In genomic region chr1:75217893-75218226, GRCm38 (mm10) we compare ENCODE assay signal across 8 mouse cellular contexts. TPM values are rescaled to one million over a fixed set of nuclear protein-coding genes. Genes with fewer than 3 reads are reported as not detected.
DNase-seq lines count a peak whose midpoint lies in the region; ATAC-seq and TF ChIP-seq lines count a peak whose summit lies in the region.

No protein-coding gene starts in this region.

- H3K4me1 ChIP-seq in heart, adult 2 months (ENCODE audit: control insufficient read depth, insufficient read depth, low read length): peaks cover 5% of the 10 kb centered on the region
- peaks cover 46% of the 10 kb centered on the region for H3K4me1 ChIP-seq in liver, embryonic 11.5 days (replicated peaks; ENCODE audit: control insufficient read depth, insufficient read depth, low read length)

- no peak for TF ChIP-seq EP300 in heart, adult 2 months (IDR thresholded peaks at IDR 0.05; ENCODE audit: insufficient read depth, low read depth, low read length)

- H3K4me2 ChIP-seq in liver, embryonic 11.5 days: peak overlapping the region; percentile 100

- no peak for TF ChIP-seq CTCF in heart, adult 2 months (IDR thresholded peaks at IDR 0.05)

- peaks cover 14% of the 10 kb centered on the region for H3K36me3 ChIP-seq in heart, adult 2 months (ENCODE audit: control insufficient read depth, insufficient read depth, low read length)
- H3K36me3 ChIP-seq in liver, embryonic 11.5 days (ENCODE audit: control insufficient read depth, insufficient read depth, low read length): peaks cover 28% of the 10 kb centered on the region

- peak overlapping the region; percentile 78 for H3K9ac ChIP-seq in heart, adult 2 months (ENCODE audit: low read depth, low read length)
- H3K9ac ChIP-seq in liver, embryonic 11.5 days (ENCODE audit: low read depth, low read length): peak overlapping the region; percentile 69

- no peak for TF ChIP-seq POLR2A in heart, adult 2 months (IDR thresholded peaks at IDR 0.05; ENCODE audit: insufficient read depth, low read depth, low read length)

- WGBS in heart, adult 2 months: 3% methylated on average over 6 of the region's 6 CpGs
- WGBS in liver, embryonic 11.5 days: 1% methylated on average over 6 of the region's 6 CpGs

- no peaks in the 10 kb centered on the region for H3K27me3 ChIP-seq in heart, adult 2 months (ENCODE audit: control insufficient read depth, insufficient read depth, low read length)
- peaks cover 20% of the 10 kb centered on the region for H3K27me3 ChIP-seq in liver, embryonic 11.5 days (replicated peaks; ENCODE audit: control insufficient read depth, insufficient read depth, low read length)

- peak overlapping the region; percentile 62 for H3K4me3 ChIP-seq in heart, adult 2 months
- H3K4me3 ChIP-seq in liver, embryonic 11.5 days (ENCODE audit: low read depth, low read length): peak overlapping the region; percentile 75

- no peaks in the 10 kb centered on the region for H3K79me2 ChIP-seq in heart, adult 2 months (replicated peaks; ENCODE audit: control insufficient read depth, insufficient read depth, low read length)

- 0 out of 2 replicates have a peak, but pooled peaks have one; percentile 11 for ATAC-seq in erythroblast, adult 5-6 weeks (replicated peaks; ENCODE audit: low FRiP score, poor library complexity, severe bottlenecking)
- no peak for ATAC-seq in liver, embryonic 11.5 days (replicated peaks; ENCODE audit: low FRiP score)

- intact Hi-C loops in heart, adult 2 months (cut with DNase I): loop anchor here (1.0 kb wide), 1 partner anchor 18 kb away; the partner anchor contains the start of gene Dnajb2
- intact Hi-C loops in heart, postnatal 25 days (cut with DNase I): loop anchor here (2.0 kb wide), 1 partner anchor 15 kb away; the partner anchor contains the start of gene A630095N17Rik

- no peaks in the 10 kb centered on the region for H3K9me3 ChIP-seq in liver, embryonic 11.5 days (ENCODE audit: control insufficient read depth, low read length)

- peak overlapping the region; percentile 88 for H3K27ac ChIP-seq in heart, adult 2 months
- peak overlapping the region; percentile 63 for H3K27ac ChIP-seq in liver, embryonic 11.5 days (ENCODE audit: low read depth, low read length)

- DNase-seq in heart, adult 2 months: peak in 1 of 2 experiments; percentile 23
- DNase-seq in heart, postnatal 25 days (ENCODE audit: low spot score): no peak
- DNase-seq in 416B (ENCODE audit: low read depth): peak; percentile 39
- no peak for DNase-seq in liver, embryonic 11.5 days (ENCODE audit: low spot score)
- DNase-seq in ovary, postnatal 14 days (ENCODE audit: low spot score): no peak
- DNase-seq in embryo, embryonic 10.5 days (ENCODE audit: low spot score): no peak
- DNase-seq in adipocyte (ENCODE audit: low spot score): no peak

RNA-seq across cellular contexts. Expression of gene Tuba4a, which starts 1.8 kb away (rescaled TPM):
- total RNA-seq in heart, adult 2 months (2021): 100 to 1,000 TPM; 973 to 976 TPM
- 781 and 842 TPM in 2 replicates for polyA plus RNA-seq in heart, adult 2 months (2012; rRNA removed)
- 1,000 to 10,000 TPM; 1,036 to 1,088 TPM for total RNA-seq in heart, postnatal 25 days (2021)
- total RNA-seq in erythroblast, adult 5-6 weeks (2015; ENCODE audit: low replicate concordance): 433 and 471 TPM in 2 replicates
- total RNA-seq in erythroblast, adult 5-6 weeks (2017; ENCODE audit: low replicate concordance): 280 and 368 TPM in 2 replicates
- polyA plus RNA-seq in liver, embryonic 11.5 days (2014; fragmentation: Nextera tagmentation; extraction: Ambion mirVana): 282 and 298 TPM in 2 replicates

RNA-seq across cellular contexts. Expression of gene Stk16, which starts 7.2 kb away (rescaled TPM):
- 10 to 100 TPM; 42.4 to 42.5 TPM for total RNA-seq in heart, adult 2 months (2021)
- 68.3 and 82.0 TPM in 2 replicates for polyA plus RNA-seq in heart, adult 2 months (2012; rRNA removed)
- total RNA-seq in heart, postnatal 25 days (2021): 10 to 100 TPM; 45.2 to 48.8 TPM
- 50.4 and 76.9 TPM in 2 replicates for total RNA-seq in erythroblast, adult 5-6 weeks (2015; ENCODE audit: low replicate concordance)
- total RNA-seq in erythroblast, adult 5-6 weeks (2017; ENCODE audit: low replicate concordance): 31.3 and 50.2 TPM in 2 replicates
- polyA plus RNA-seq in liver, embryonic 11.5 days (2014; fragmentation: Nextera tagmentation; extraction: Ambion mirVana): 122 and 131 TPM in 2 replicates

RNA-seq across cellular contexts. Expression of gene Glb1l, which starts 7.2 kb away (rescaled TPM):
- total RNA-seq in heart, adult 2 months (2021): 1 to 10 TPM; 3.2 to 3.8 TPM
- polyA plus RNA-seq in heart, adult 2 months (2012; rRNA removed): 4.9 and 8.5 TPM in 2 replicates
- 1 to 10 TPM; 2.3 to 4.0 TPM for total RNA-seq in heart, postnatal 25 days (2021)
- 12.3 and 12.9 TPM in 2 replicates for total RNA-seq in erythroblast, adult 5-6 weeks (2015; ENCODE audit: low replicate concordance)
- total RNA-seq in erythroblast, adult 5-6 weeks (2017; ENCODE audit: low replicate concordance): 8.1 and 8.6 TPM in 2 replicates
- 8.0 and 9.1 TPM in 2 replicates for polyA plus RNA-seq in liver, embryonic 11.5 days (2014; fragmentation: Nextera tagmentation; extraction: Ambion mirVana)

RNA-seq across cellular contexts. Expression of gene A630095N17Rik, which starts 14.0 kb away (rescaled TPM):
- total RNA-seq in heart, adult 2 months (2021): not detected
- polyA plus RNA-seq in heart, adult 2 months (2012; rRNA removed): not detected in 2 replicates
- not detected for total RNA-seq in heart, postnatal 25 days (2021)
- total RNA-seq in erythroblast, adult 5-6 weeks (2015; ENCODE audit: low replicate concordance): not detected in 2 replicates
- total RNA-seq in erythroblast, adult 5-6 weeks (2017; ENCODE audit: low replicate concordance): not detected in 2 replicates
- not detected in 2 replicates for polyA plus RNA-seq in liver, embryonic 11.5 days (2014; fragmentation: Nextera tagmentation; extraction: Ambion mirVana)

RNA-seq across cellular contexts. Expression of gene Dnajb2, which starts 18.3 kb away (rescaled TPM):
- 100 to 1,000 TPM; 111 to 129 TPM for total RNA-seq in heart, adult 2 months (2021)
- 67.9 and 93.3 TPM in 2 replicates for polyA plus RNA-seq in heart, adult 2 months (2012; rRNA removed)
- 100 to 1,000 TPM in 1 of 2 experiments, 10 to 100 TPM in 1; 90.4 to 100 TPM for total RNA-seq in heart, postnatal 25 days (2021)
- total RNA-seq in erythroblast, adult 5-6 weeks (2015; ENCODE audit: low replicate concordance): 186 and 231 TPM in 2 replicates
- total RNA-seq in erythroblast, adult 5-6 weeks (2017; ENCODE audit: low replicate concordance): 524 and 744 TPM in 2 replicates
- polyA plus RNA-seq in liver, embryonic 11.5 days (2014; fragmentation: Nextera tagmentation; extraction: Ambion mirVana): 13.6 and 17.5 TPM in 2 replicates
